Mouse (Mus musculus) v-Abl transformed pro-B cells (cell line): Measurements from ENCODE around the gene Unc13b.

ENCODE experiments used
- in situ Hi-C, 2 experiments: fragments of 400-800 bp; cut with MboI; formaldehyde crosslinking; loops; one replicate each; pipeline ENCODE4 v1.15.1; 2025; ENCODE audit not compliant: unreplicated experiment in 2 of 2

Unc13b gene

DNA sequence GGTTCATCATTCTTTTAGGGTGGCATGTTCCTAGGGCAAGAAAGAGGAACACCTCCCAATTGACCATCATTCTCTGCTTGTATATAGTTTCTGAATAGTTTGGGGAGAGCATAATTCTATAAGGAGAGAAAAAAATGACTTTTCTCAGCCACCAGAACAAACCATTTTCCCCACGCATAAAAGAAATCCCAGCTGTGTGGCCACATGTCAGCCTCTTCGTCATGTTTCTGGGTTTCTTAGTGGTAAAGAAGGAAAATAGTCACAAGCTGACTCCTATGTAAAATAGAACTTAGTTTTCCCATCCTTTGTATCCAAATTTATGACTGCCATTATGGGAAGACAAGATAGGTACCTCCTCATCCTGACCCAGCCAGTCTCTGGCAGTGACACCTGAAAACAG lies 146.2 kb downstream of the Unc13b start:
- in situ Hi-C loops: no loop called here

DNA sequence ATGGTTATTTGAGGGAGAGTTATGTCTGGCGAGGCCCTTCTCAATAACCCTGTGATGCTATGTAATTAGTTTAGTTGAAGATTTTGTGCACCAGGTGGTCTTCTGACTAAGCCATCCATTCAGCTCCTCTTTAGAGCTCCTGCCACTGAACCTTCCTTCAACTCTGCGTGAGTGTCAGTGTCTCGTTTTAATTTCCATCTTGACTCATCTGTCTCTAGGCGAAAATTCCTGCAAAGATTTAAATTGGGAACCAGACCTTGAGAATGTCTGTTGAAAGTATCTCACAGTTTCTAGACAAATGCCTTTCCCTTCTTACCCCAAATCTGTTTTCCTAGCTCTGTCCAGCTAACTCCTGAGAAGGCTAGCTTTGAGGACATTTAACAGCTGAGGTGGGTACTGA lies 146.8 kb downstream of the Unc13b start:
- in situ Hi-C loops: no loop called here

DNA sequence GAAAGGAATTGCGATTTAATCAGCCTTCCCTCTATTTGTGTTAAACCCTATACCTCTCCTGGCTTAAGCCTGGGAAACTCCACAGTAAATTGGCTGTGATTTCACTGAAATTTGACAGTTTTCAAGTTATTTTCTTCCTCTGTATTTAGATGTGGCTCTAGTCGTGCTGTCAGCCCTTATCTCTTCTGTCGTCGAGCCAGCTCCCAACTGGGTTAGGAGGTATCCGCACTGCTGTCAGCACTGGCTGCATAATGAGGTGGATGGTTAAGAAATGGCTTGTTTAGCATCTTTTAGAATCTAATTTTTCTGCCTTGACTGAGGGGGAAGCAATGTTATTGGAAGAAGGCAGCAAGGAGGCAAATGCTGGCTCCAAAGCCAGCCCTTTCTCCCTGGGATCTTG lies 148.2 kb downstream of the Unc13b start:
- in situ Hi-C loops: no loop called here

DNA sequence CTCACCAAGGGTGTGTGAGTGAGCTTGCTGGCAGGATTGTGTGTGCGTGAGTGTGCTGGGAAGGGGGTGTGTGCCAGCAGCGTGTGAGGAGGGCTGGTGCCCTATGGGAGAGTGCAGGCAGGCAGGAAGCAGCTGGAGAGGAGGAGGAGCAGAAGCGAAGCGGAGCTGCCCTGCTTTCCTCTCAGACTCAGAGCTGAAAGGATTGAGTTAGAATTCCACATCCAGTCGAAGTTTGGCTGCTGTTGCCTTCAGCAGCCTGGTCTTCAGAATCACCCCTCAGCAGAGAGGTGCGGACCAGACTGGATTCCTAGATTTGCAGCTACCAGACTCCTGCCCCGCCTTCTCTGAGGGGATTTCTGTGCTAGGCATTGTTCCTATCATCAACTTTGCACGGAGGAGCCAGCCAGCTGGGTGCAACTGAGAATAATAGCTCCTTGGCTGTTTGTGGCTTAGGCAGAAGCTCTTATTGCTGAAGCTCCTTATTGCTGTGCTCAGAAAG lies 150.4 kb downstream of the Unc13b start:
- in situ Hi-C loops: no loop called here

DNA sequence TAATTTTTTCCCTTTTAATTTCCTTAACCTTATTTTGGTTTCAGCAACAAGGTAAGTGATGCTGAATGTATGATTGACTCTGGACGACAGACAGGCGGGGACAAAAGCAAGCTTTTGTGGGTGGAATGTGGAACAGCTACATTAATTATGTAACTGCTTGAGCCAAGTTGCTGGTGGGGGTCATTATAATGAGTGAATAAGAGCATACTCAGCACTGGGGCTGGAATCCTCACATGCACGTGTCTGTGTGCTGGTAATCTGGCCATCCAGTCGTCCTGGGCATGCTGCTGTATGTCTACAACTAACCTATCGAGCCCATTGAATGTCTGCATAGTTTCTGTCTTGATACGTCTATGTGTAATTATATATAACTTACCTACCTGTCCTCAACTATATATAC lies 150.9 kb downstream of the Unc13b start:
- in situ Hi-C loops: no loop called here

DNA sequence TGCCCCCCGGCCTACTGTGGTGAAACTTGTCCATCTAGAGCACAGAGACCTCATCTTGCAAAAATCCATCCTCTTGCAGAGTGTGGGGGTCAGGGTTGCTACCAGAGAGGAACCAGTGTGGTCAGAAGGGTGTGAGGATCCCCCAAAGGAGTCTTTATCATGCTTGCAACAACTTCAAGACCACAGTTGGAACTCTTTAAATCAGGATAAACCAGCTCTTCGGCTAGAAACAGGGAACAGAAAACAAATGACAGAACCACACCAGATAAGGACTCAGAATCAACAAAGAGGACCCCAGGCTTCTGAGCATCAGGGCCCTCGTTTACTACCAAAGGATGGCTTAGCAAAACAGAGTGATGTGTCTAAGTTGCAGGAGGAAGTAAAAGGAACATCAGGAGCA lies 157.7 kb downstream of the Unc13b start:
- in situ Hi-C loops: no loop called here

DNA sequence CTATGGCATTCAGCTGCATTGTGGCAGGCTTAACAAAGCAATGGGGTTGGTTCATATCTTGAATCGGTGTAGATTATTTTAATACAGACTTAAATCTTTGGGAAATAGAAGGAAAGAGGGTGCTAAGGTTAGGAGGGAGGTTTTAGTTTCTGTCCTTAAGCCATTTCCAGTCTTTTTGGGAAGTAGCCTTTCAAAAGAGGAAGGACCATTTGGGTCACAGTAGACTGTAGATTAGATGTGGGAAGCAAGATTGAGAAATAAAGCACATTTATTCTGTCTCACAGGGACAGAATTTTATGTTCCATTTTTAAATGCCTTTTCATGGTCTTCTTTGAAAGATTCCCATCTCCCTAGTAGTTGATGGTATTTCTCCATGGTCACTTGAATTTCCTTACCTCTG lies 159.2 kb downstream of the Unc13b start:
- in situ Hi-C loops: no loop called here

DNA sequence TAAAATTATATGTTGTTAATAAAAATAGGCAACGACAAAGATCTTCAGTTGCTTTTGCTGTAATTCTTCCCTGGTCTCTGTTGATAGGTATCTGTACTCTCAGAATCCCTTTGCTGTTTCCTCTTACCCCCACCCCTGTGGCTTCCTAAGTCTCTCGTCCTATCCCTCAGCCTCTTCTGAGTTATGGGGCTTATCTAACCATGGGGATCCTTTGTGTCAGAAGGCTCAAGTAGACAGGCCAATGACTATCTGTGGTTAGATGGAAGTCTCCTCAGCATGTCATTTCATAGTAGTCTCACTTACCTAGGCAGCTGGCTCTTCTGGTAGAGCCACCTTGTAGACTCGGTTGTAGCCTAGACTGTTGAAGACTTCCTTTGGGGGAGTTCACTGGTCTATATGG lies 173.1 kb downstream of the Unc13b start:
- in situ Hi-C loops: no loop called here

DNA sequence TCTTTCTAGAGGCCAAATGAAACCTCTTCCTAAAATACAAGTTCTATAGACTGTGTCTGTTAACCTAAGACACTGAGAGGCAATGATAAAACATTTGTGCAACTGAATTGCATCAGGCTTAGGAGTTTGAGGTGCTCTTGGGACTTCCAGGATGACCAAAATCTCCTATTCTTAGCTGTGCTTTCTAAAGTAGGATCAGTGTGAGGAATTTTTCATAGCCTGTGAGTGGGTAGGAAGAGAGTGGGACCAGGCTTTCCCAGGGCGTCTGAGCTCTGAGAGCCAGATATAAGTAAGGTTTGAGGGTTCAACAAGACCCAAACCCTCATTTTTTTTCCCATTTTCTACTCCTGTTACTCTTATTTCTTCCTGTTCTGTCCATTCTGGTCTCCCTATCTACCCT lies 174.2 kb downstream of the Unc13b start:
- in situ Hi-C loops: no loop called here

DNA sequence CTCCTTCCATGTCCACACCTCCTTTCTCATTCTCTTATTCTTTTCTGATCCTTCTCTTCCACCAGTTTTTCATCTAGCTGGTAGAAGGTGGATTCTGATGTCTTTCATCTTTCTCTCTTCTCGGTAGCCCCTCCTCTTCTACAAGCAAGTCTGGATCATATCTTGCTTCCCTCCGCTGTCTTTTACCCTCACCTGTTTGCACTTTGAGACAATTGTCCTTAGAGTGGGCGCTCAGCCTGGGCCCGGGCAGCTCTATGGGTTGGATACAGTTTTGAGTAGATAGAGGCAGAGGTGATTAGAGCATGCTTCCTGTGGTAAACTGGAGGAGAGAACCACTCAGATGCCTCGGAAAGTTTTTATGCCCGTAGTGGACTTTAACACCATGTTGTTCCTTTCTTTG lies 174.7 kb downstream of the Unc13b start:
- in situ Hi-C loops: no loop called here

DNA sequence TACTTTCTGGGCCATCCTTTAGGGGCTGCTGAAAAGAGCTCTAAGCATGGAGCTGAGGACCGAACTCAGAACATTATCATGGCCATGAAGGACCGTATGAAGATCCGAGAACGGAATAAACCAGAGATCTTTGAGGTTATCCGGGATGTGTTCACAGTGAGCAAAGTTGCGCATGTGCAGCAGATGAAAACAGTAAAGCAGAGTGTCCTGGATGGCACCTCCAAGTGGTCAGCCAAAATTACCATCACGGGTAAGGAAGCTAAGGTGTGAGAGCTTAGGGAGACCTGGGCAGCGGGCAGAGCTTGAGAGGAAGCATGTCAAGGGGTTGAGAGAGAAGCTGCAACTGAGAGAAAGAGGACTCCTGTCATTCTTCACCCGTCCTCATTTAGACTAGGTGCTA lies 178.1 kb downstream of the Unc13b start:
- in situ Hi-C loops: no loop called here

DNA sequence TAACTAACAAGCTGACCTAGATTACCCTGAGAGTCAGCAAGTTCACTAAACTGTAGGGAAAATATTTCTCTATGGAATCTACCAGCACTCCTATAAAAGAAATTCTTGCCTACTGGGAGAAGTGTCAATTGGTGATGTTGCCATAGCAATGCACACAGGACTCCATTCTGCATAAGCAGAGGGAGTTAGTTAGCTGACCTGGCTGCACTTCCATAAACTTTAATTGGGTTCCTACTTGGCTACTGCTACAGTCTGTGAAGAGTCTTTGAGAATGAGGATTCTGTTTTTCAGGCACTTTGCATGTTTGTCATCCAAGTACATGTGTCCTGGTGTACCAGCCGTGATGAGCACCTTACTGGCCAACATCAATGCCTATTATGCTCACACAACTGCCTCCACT lies 182.0 kb downstream of the Unc13b start:
- in situ Hi-C loops: no loop called here

DNA sequence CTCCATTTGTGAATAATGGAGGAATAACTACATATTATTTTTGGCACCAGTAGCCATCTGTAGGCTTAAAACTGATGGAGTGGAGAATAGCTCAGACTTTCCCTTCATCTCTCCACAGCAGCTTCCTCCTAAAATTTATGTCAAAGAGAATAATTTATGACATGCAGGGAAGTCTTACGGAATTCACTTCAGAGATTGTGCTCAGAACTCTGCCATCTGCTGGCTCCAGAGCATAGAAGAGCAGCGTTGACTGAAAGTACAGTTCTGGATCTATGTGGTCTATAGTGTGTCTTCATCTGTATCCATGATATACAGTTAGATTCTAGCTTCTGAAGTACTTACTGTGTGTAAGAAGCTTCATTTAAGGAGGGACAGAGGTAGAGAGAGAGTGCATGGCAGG lies 185.3 kb downstream of the Unc13b start:
- in situ Hi-C loops: no loop called here

DNA sequence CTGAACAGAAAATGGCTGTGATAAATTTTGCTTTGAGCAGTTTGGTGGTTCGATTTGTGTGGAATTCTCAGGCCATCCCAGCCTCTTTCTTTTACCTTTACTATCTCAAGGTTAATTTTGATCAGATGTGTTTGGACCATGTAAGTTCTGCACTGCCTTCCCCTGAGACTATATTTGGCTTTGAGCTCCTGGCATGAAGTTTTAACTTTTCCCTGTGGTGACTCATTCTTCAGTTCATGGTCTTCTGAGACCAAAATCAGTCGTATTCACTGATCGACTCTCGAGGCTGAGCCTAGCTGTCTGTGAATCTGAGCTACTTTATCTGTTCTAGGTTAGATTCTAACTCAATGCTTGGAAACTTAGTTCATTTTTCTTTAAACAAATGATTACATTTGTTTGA lies 187.0 kb downstream of the Unc13b start:
- in situ Hi-C loops: no loop called here

DNA sequence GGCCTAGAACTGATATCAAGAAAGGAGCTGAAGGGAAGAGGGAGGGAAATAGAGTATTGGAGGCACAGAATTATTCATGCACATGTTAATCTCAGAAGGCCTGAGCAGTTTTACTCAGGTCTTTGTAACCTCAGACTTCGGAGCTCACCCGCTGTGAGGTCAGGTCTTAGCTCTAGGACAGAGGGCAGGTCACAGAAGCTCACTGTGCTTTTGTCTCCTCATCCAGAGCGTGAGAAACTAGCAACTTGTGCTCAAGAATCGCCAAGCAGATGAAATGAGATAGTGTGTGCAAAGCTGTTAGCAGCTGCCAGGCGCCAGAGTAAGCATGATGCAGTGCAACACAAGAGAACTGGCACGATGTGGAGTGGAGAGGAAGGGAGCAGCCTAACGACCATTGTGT lies 189.3 kb downstream of the Unc13b start:
- in situ Hi-C loops: no loop called here

DNA sequence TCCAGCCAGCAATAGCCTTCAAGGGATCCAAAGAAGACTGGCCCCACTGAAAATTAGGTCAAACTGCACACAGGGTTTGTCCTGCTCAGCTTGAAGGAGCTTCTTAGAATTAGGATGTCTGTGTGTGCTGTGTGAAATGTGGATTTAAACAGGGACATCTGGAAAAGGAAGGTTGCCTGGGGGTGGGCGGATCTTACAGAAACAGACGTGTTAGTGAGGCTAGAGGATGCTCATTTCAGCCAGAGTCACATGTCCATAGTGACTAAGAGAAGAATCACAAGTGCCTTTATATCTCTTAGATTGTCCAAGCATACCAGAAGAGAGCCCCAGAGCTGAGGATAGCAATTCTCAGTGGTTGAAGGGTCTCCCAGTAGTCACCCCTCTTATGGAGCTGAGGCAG lies 190.2 kb downstream of the Unc13b start:
- in situ Hi-C loops: no loop called here

DNA sequence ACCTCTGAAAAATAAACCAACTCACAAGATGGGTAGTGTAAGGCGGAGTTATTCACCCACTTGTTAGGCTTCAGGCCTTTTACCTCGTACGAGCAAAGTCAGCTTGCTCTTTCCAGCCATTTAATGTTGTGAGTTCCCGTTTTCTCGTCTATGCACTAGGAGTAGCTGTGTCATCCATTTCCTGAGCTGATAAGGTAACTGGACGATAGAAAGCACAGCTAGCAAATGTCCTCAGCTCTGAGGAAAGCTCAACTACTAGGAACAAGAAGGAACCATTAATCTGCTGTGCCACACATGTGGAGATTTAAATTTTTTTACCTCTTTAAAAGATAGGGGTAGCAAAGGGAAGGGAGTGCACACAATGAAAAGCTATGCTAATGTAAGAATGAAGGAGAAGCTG lies 192.5 kb downstream of the Unc13b start:
- in situ Hi-C loops: no loop called here

DNA sequence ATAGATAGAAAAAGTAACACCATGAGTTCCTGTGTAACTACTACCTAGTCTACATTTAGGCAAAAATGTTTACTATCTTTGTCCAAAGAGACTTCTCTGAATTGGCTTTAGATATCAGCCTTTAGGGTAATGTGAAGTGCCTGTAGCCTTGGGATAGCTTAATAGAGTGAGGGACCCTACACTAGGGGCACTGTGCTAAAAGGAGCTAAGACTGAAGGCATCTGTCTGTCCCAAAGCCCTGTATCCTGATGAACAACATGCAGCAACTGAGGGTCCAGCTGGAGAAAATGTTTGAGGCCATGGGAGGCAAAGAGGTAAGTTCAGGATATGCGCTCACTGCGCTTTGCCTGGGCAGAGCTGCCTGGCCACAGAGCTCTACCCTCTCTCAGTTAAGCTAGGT lies 198.3 kb downstream of the Unc13b start:
- in situ Hi-C loops: no loop called here

DNA sequence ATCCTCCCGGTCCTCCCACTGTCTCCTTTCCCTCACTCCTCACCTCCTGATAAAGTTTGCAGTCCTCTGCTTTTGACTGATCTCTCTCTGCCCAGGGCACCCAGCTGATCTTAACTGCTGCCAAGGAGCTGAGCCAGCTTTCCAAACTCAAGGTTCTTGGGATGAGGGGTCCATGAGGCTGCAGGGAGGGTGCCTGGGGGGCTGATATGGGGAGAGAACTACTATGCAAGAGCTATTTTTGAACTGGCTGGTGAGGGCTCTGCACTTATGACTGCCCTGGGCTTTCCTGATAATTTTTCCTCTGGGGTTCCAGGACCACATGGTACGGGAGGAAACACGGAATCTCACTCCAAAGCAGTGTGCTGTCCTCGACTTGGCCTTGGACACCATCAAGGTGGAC lies 199.8 kb downstream of the Unc13b start:
- in situ Hi-C loops: no loop called here

DNA sequence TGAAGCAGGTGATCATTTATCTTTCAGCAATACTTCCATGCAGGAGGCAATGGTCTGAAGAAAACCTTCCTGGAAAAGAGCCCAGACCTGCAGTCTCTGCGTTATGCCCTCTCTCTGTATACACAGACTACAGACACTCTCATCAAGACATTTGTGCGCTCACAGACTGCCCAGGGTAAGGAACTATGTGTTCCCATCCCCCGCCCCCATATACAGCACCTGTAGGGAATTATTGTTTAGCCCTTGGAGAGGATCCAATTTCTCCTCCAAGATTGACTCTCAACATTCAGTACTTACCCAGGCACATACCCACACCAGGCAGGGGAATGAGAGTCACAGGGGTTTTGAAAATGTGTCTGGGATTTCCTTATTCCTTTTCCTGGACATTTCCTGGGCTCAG lies 200.7 kb downstream of the Unc13b start:
- in situ Hi-C loops: no loop called here

DNA sequence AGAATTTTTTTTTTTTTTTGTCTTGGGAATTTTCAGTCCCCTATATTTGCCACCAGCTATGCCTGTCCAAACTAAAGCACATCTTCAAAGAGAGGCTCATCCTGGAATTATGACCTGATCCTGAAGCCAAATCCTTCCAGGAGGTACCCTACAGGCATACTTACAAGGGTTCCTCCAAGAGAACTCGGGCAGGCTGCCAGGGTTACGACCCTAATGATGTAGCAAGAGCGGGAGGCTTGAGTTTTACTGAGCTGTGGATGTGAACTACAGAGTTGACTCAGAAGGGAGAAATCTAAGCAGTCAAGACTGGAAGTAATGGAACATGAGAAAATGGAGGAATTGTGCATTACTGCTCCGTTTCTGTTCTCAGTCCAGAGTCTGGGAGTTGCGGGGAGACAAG lies 201.3 kb downstream of the Unc13b start:
- in situ Hi-C loops: no loop called here

DNA sequence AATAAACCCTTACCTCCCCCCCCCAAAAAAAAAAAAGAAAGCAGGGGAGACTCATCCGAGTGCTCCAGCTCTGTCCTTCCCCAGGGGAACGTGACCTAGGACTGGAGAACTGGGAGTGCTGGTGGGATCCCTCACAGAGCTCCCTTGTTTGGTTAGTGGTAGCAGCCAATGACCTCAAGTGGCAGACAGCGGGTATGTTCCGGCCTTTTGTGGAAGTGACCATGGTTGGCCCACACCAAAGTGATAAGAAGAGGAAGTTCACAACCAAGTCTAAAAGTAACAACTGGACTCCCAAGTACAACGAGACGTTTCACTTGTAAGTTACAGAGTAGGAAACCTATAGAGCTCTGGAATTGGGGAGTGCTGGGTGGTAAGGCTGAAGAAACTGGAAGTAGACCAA lies 204.1 kb downstream of the Unc13b start:
- in situ Hi-C loops: no loop called here

DNA sequence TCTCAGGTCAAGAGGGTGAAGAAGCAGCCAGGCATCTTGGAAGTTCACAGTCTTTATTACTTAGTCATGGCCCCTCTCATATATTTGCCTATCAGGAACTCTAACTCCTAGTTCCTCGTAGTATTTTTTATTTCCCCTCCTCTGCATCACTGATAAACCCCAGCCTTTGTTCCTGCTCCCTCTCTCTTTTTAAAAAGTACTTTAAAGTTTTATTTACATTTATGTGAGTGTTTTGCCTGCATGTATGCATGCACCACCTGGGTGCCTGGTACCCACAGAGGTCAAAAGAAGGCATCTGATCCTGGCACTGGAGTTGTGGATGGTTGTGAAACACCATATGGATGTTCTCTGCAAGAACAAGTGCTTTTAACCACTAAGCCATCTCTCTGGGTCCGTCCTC lies 207.4 kb downstream of the Unc13b start:
- in situ Hi-C loops: no loop called here
